Mouse (Mus musculus) spleen, adult 2 months (tissue): Measurements from ENCODE around the gene Arid1a.

Experiments
- CTCF ChIP-seq: fragments of 200-500 bp; IDR thresholded peaks from 2 replicates; pipeline ENCODE4 v1.5.1; 2011; ENCODE audit warnings: mild to moderate bottlenecking, inconsistent platforms; ENCODE audit not compliant: insufficient read depth, insufficient read length, insufficient replicate concordance; ENCODE audit errors: extremely low read depth
- POLR2A ChIP-seq: fragments of 200-500 bp; IDR thresholded peaks from 2 replicates; pipeline ENCODE4 v1.6.1; 2011; ENCODE audit warnings: low read depth, low read length, inconsistent platforms

DNA sequence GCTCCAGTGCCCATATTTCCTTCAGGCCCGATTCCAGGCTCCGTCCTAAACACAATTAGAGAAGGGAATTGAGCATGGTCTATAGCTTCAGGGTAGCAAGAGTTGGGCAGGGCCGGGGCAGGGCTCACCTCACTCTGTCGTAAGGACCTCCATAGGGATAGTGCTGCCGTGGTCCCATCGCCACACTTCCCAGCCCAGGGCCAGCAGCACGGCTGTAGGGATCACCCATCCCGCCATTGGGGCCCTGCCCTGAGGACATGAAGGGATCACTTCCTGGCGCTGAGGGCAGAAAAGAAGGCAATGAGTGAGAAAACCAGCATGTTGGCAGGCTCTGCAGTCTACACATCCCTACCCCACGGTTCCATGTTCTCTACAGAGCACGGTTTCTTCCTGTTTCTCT, 70.1 kb downstream of the Arid1a start:
- no peak for TF ChIP-seq CTCF
- no peak for TF ChIP-seq POLR2A
